Mouse (Mus musculus) megakaryocyte, adult 5-6 weeks (primary cell): ENCODE data around the gene Cyp11a1. TPM values are rescaled to one million over a fixed set of nuclear protein-coding genes. Genes with fewer than 3 reads are reported as not detected.

ENCODE experiments used
- ATAC-seq: 2 replicates; pipeline ENCODE4 v1.8.0; 2016; ENCODE audit warnings: mild to moderate bottlenecking, inconsistent platforms; ENCODE audit not compliant: poor library complexity, severe bottlenecking
- total RNA-seq, 2 experiments: library from RNA; stranded (forward) in 1 of 2; stranded (reverse) in 1 of 2; fragments of 153-499, 151-499 nt in 1 of 2; fragments of 221-1000, 200-1000 nt in 1 of 2; gene quantifications; 2 replicates each; pipeline versions ENCODE4 v1.2.3 to v1.2.4; 2015 to 2017

Gene Cyp11a1
- total RNA-seq, 2 experiments from 2014 or later = 8.3 to 9.2 TPM

DNA sequence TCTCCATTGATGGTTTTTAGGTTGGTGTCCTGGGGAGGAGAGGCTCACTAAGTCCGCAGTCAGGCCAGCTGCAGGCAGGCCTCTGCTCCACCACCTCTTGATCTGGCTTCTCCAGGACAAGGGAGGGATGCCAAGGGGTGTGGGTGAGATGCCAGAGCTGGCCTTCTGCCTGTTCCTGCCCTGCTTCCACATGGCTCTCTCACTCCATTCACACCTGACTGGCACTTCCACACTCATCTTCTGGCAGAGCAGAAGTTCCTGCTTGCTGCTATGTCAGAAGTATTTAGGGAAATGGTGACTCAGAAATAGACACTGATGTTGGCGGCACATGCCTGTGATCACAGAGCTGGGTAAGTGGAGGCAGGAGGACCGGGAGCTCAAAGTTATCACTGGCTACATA is 61.3 kb downstream of the Cyp11a1 start:
- ATAC-seq = no peak

GRCm38 (mm10) chr9:58074561-58074960 is 68.3 kb downstream of the Cyp11a1 start:
- no peak for ATAC-seq

Other genes with a start within 250 kb of the Cyp11a1 start
- gene Clk3, start 240.6 kb upstream of the Cyp11a1 start, total RNA-seq (2015) = 55.8 and 59.7 TPM in 2 replicates
- 60.0 and 91.1 TPM in 2 replicates for gene Clk3, start 240.6 kb upstream of the Cyp11a1 start, total RNA-seq (2017)
- 23.0 and 23.7 TPM in 2 replicates for gene Arid3b, start 169.6 kb upstream of the Cyp11a1 start, total RNA-seq (2015)
- 7.6 and 12.6 TPM in 2 replicates for gene Arid3b, start 169.6 kb upstream of the Cyp11a1 start, total RNA-seq (2017)
- gene Ubl7, start 95.4 kb upstream of the Cyp11a1 start, total RNA-seq (2015) = 82.3 and 95.7 TPM in 2 replicates
- gene Ubl7, start 95.4 kb upstream of the Cyp11a1 start, total RNA-seq (2017) = 22.8 and 27.7 TPM in 2 replicates
- gene Sema7a, start 66.3 kb upstream of the Cyp11a1 start, total RNA-seq (2015) = 1.1 and 1.4 TPM in 2 replicates
- 3.9 and 5.0 TPM in 2 replicates for gene Sema7a, start 66.3 kb upstream of the Cyp11a1 start, total RNA-seq (2017)
- gene Stra6, start 57.4 kb downstream of the Cyp11a1 start, total RNA-seq (2015) = not detected in 2 replicates
- gene Stra6, start 57.4 kb downstream of the Cyp11a1 start, total RNA-seq (2017) = not detected in 2 replicates
- gene Ccdc33, start 112.4 kb downstream of the Cyp11a1 start, total RNA-seq (2015) = not detected in 2 replicates
- not detected in 2 replicates for gene Ccdc33, start 112.4 kb downstream of the Cyp11a1 start, total RNA-seq (2017)
- 0.16 and 0.33 TPM in 2 replicates for gene Islr, start 197.9 kb downstream of the Cyp11a1 start, total RNA-seq (2015)
- not detected in 2 replicates for gene Islr, start 197.9 kb downstream of the Cyp11a1 start, total RNA-seq (2017)
- gene Islr2, start 197.9 kb downstream of the Cyp11a1 start, total RNA-seq (2015) = not detected in 2 replicates
- gene Islr2, start 197.9 kb downstream of the Cyp11a1 start, total RNA-seq (2017) = not detected in 2 replicates
- gene Pml, start 243.4 kb downstream of the Cyp11a1 start, total RNA-seq (2015) = 37.7 and 41.3 TPM in 2 replicates
- gene Pml, start 243.4 kb downstream of the Cyp11a1 start, total RNA-seq (2017) = 15.5 and 17.4 TPM in 2 replicates
- 5.8 and 6.1 TPM in 2 replicates for gene Stoml1, start 246.8 kb downstream of the Cyp11a1 start, total RNA-seq (2015)
- 9.4 and 11.9 TPM in 2 replicates for gene Stoml1, start 246.8 kb downstream of the Cyp11a1 start, total RNA-seq (2017)